Mouse (Mus musculus): ENCODE measurements around the gene Neurod2. TPM values are rescaled to one million over a fixed set of nuclear protein-coding genes. Genes with fewer than 3 reads are reported as not detected.

Neurod2 gene
- polyA plus RNA-seq, 1 experiment = not detected

DNA sequence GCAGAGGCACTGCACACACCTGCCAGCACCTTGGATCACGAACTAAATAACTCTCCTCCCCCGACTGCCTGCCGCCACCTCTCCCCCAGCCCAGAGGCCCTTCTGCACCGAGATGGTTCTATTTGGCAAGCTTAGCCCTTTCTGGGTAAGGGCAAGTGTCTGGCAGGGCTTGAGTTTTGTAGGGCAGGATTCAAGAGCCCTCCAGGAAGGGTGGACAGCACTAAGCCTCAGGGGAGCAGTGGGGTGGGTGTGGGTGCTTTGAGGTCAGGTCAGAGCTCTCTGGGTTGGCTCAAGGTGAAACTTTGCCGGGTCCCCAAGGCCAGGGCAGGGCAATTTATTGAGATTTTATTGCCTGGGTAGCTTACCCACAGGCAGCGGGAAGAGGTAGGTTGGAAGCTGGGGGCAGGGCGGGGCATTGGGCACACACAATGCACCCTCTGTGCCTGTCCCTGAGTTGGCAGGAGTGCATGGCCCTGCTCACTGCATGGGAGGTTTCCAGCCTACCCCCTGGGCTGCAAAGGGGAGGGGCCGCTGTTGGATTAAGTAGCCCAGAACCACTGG lies 24.3 kb upstream of the Neurod2 start:
- peaks cover 7% of the 10 kb centered on the region for H3K4me1 ChIP-seq (ENCODE audit: control insufficient read depth, insufficient read depth, low read length)
- no peak for TF ChIP-seq CTCF (IDR thresholded peaks at IDR 0.05; ENCODE audit: control insufficient read depth, insufficient read depth, insufficient replicate concordance, low read depth, low read length)
- no peak for TF ChIP-seq POLR2A (IDR thresholded peaks at IDR 0.05; ENCODE audit: control insufficient read depth, low read depth, low read length)
- no peak overlapping the region for H3K27ac ChIP-seq (ENCODE audit: control insufficient read depth, insufficient read depth, low read depth, low read length)
- no peak overlapping the region for H3K4me3 ChIP-seq (ENCODE audit: control insufficient read depth, low read depth, low read length)
- no peaks in the 10 kb centered on the region for H3K36me3 ChIP-seq (ENCODE audit: control insufficient read depth, insufficient read depth, low read length)
- no peaks in the 10 kb centered on the region for H3K27me3 ChIP-seq (ENCODE audit: control insufficient read depth, insufficient read depth, low read length)

DNA sequence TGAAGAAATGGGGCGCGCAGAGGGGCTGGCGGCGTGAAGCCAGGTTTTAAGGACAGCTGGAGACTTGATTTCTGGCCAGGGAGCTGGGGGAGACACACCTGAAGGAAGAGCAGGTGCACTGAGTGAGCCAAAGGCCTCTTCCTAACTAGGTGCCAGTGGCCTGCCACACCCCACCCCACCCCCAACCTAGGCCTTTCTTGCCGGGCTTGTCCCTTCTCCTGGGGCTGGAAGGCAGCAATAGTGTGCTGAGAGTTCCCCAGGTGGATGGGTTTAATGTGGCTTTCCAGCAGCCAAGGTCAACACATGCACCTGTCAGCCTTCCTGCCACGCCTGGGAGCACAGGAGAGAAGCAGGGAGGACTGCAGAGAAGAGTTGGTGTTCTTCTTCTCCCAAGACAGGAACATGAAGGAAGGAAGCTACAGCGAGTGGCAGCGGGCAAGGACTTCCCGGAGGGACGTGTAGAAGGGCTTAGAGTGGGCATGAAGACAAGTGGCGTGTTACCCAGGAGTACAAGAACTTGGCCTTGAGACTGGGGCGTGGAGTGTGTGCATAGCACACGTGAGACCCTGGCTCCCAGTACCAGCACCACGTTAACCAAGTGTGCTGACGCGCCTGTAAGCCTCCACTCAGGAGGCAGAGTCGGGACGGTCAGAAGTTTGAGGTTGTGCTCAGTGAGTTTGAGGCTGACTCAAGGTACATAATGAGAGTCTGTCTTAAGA lies 23.0 kb upstream of the Neurod2 start:
- peaks cover 13% of the 10 kb centered on the region for H3K4me1 ChIP-seq (ENCODE audit: control insufficient read depth, insufficient read depth, low read length)
- H3K4me3 ChIP-seq (ENCODE audit: control insufficient read depth, low read depth, low read length) = no peak overlapping the region
- H3K36me3 ChIP-seq (ENCODE audit: control insufficient read depth, insufficient read depth, low read length) = no peaks in the 10 kb centered on the region
- no peak for TF ChIP-seq CTCF (IDR thresholded peaks at IDR 0.05; ENCODE audit: control insufficient read depth, insufficient read depth, insufficient replicate concordance, low read depth, low read length)
- TF ChIP-seq POLR2A (IDR thresholded peaks at IDR 0.05; ENCODE audit: control insufficient read depth, low read depth, low read length) = no peak
- no peak overlapping the region for H3K27ac ChIP-seq (ENCODE audit: control insufficient read depth, insufficient read depth, low read depth, low read length)
- H3K27me3 ChIP-seq (ENCODE audit: control insufficient read depth, insufficient read depth, low read length) = no peaks in the 10 kb centered on the region

DNA sequence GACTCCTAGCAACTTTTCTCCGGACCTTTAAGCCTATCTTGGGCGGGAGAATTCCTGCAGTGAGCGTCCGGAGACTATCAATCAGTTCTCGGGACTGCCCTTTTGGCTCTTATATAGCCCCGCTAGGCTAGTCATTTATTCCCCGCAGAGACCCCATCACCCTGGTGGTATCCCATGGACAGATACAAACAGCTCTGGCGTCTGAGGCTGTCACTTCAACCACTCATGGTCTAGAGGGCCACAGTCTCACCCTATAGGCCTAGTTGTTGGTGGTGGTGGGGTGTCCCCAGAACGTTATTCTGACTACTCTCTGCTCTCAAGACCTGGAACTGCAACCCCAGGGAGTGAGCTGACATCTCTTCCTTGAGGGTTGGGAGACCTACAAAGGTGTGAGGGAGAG lies 19.9 kb upstream of the Neurod2 start:
- Histone ChIP-seq H3K27me3 (ENCODE audit: control insufficient read depth, insufficient read depth, low read length) (no peaks in the 10 kb centered on the region), H3K4me1 (ENCODE audit: control insufficient read depth, insufficient read depth, low read length) (peaks cover 11% of the 10 kb centered on the region), H3K4me3 (ENCODE audit: control insufficient read depth, low read depth, low read length) (no peak overlapping the region), H3K27ac (ENCODE audit: control insufficient read depth, insufficient read depth, low read depth, low read length) (no peak overlapping the region), H3K36me3 (ENCODE audit: control insufficient read depth, insufficient read depth, low read length) (no peaks in the 10 kb centered on the region)
- TF ChIP-seq POLR2A (IDR thresholded peaks at IDR 0.05; ENCODE audit: control insufficient read depth, low read depth, low read length) (no peak), CTCF (IDR thresholded peaks at IDR 0.05; ENCODE audit: control insufficient read depth, insufficient read depth, insufficient replicate concordance, low read depth, low read length) (no peak)

DNA sequence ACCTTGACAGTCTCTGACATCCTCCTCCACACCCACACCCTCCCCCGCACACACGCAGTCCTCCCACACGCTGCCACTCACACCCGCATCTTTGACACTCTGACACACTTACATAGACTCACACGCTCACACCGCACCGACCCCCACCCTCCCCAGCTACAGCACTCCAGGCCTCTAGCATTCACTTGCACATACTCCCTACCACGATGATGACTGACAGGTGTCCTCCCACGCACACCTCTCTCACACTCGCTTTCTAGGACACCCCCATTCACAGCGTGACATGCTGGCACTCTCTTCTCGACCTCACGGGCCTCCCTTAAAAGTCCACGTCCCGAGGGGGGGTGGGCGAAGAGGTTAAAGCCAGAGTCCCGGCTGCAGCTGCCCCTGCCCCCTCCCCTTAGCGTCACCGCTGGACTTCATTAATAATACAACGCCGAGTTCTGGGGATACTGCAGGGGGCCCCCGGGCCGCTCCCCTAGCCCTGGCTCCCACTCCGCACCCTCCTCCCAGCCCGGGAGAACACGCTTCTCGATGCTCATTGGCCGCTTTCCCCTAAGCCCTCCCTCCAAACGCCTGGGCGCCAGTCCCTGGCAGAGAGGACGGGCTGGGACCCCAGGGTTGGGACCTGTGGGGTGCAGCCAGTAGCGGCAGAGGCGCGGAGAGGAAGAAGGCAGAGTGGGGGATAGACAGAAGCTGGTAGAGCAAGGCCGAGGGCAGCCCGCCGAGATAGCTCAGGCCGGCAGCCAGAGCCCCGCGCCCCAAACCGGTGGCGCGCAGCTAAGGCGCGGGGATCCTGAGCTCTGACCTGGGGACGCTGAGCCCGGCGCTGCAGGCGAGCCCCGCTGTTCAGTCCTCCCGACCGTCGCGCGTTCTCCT lies 18.9 kb upstream of the Neurod2 start, which contains the start of gene Ppp1r1b:
Gene Ppp1r1b (plus strand): TSS at position 322 of the 879 bp plus-strand sequence.
- no peaks in the 10 kb centered on the region for H3K36me3 ChIP-seq (ENCODE audit: control insufficient read depth, insufficient read depth, low read length)
- no peaks in the 10 kb centered on the region for H3K27me3 ChIP-seq (ENCODE audit: control insufficient read depth, insufficient read depth, low read length)
- peaks cover 11% of the 10 kb centered on the region for H3K4me1 ChIP-seq (ENCODE audit: control insufficient read depth, insufficient read depth, low read length)
- TF ChIP-seq POLR2A (IDR thresholded peaks at IDR 0.05; ENCODE audit: control insufficient read depth, low read depth, low read length) = no peak
- no peak for TF ChIP-seq CTCF (IDR thresholded peaks at IDR 0.05; ENCODE audit: control insufficient read depth, insufficient read depth, insufficient replicate concordance, low read depth, low read length)
- H3K4me3 ChIP-seq (ENCODE audit: control insufficient read depth, low read depth, low read length) = peak within 1 kb of the TSS; percentile 78
- no peak within 1 kb of the TSS for H3K27ac ChIP-seq (ENCODE audit: control insufficient read depth, insufficient read depth, low read depth, low read length)

DNA sequence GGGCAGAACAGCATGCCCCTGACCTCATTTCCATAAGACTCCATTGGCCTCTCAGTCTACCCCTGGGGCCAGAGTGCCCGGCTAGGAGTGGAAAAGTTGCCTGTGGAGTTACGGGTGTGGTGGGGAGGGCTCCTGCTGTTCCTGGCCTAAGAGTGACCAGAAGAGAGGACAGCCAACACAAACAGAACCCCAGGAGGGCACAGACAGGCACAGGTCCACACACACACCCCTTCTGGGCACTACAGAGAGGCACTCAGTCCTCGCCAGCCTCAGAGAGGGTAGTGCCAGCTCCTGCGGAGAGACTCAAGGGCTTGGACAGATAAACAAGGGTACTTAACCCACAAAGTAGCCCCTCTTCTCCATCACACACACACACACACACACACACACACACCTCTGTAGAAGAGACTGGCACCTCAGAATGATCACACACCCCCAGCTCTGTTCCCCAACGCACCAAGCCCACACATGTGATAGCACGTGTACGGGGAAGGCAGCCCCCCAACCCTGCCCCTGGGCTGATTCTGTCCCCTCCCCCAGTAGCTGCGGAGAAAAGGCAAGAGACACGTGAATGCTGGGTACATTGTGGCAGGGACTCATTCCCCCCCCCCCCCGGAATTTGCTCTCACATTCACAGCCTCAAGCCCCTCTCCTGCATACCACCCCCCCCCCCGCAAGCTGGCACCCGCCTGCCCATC lies 18.1 kb upstream of the Neurod2 start:
- Histone ChIP-seq H3K36me3 (ENCODE audit: control insufficient read depth, insufficient read depth, low read length) (no peaks in the 10 kb centered on the region), H3K27ac (ENCODE audit: control insufficient read depth, insufficient read depth, low read depth, low read length) (no peak overlapping the region), H3K4me3 (ENCODE audit: control insufficient read depth, low read depth, low read length) (no peak overlapping the region), H3K27me3 (ENCODE audit: control insufficient read depth, insufficient read depth, low read length) (no peaks in the 10 kb centered on the region), H3K4me1 (ENCODE audit: control insufficient read depth, insufficient read depth, low read length) (peaks cover 11% of the 10 kb centered on the region)
- TF ChIP-seq POLR2A (IDR thresholded peaks at IDR 0.05; ENCODE audit: control insufficient read depth, low read depth, low read length) (no peak), CTCF (IDR thresholded peaks at IDR 0.05; ENCODE audit: control insufficient read depth, insufficient read depth, insufficient replicate concordance, low read depth, low read length) (no peak)

DNA sequence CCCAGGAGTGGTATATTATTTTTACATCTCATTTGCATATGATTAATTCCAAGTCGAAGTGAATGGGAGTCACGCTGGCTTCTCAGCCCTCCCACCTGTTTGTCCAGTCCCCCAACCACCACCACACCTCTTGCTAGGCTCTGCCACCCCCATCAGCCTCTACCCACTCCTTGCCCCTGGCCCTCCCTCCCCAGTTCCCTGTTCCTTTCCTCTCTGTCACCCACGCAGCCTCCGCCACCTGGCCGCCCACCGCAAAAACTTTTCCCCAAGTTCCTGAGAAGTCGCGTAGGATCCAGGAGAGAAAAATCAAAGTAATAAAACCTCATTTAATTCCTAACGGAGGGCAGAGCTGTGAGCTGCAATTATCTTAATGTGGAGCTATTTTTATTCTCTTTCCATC lies 16.7 kb upstream of the Neurod2 start:
- H3K4me1 ChIP-seq (ENCODE audit: control insufficient read depth, insufficient read depth, low read length) = peaks cover 14% of the 10 kb centered on the region
- no peak overlapping the region for H3K27ac ChIP-seq (ENCODE audit: control insufficient read depth, insufficient read depth, low read depth, low read length)
- TF ChIP-seq CTCF (IDR thresholded peaks at IDR 0.05; ENCODE audit: control insufficient read depth, insufficient read depth, insufficient replicate concordance, low read depth, low read length) (no peak), POLR2A (IDR thresholded peaks at IDR 0.05; ENCODE audit: control insufficient read depth, low read depth, low read length) (no peak)
- no peaks in the 10 kb centered on the region for H3K36me3 ChIP-seq (ENCODE audit: control insufficient read depth, insufficient read depth, low read length)
- no peak overlapping the region for H3K4me3 ChIP-seq (ENCODE audit: control insufficient read depth, low read depth, low read length)
- H3K27me3 ChIP-seq (ENCODE audit: control insufficient read depth, insufficient read depth, low read length) = no peaks in the 10 kb centered on the region
